Mouse (Mus musculus) thymus, postnatal 36 days (tissue): ENCODE results near the gene Atp13a5.

Experiments used
- DNase-seq, 2 experiments: peaks; one replicate each; pipeline ENCODE4 v3.0.0; 2022; ENCODE audit warnings: mixed read lengths in 2 of 2

Gene Atp13a5

DNA sequence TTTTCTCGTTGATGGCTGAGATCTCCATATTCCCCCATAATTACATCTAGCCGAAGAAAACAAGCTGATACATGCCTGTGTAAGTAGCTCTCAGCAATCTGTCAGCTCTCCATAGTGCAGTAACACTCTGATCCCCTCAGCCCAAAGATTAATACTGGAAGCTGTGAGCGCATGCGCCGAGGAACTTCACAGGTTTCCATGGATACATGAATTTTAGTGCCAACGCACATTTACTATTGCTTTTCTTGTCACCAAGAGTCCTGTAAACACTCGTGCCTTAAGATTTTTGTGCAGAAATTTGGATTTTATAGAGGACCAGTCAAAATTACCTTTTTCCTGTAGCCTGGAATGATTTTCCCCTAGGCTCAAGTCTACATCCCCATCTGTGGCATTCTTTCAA is 173.7 kb downstream of the Atp13a5 start:
- DNase-seq = no peak

DNA sequence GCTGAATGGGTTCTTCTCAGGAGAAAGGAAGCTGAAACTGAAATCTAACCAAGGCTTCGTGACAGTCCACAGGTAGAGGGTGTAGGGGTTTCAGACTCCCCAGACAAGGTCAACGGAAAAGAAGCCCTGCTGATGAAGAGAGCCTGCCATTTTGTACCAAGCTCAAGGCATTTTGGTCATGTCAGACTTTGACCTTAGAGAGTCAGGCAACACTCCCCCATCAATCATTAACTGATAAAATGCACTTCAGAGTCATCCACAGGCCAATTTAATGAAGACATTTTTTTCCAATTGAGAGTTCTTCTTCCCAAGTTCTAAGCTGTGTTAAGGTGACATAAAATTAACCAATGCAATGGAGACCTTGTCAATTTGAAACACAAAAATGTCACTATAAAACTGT is 177.4 kb downstream of the Atp13a5 start:
- DNase-seq = no peak

DNA sequence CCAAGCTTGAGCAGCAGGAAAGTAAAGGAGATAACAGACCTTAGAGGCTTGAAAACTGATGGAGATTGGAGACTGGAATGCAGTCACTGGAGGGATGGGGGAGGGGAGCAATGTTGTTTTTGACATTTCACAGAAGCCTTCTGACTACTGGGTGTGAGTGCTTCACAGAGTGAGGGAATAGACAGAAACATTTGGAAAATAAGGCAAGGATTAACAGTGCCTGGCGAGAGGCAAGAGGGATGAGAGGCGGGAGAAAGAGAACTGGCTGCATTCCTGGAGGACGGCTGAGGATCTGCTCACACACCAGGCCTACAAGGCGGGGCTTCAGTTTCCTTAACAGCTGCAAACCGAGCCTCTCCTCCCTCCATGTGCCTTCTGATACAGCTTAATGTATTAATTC is 180.1 kb downstream of the Atp13a5 start:
- DNase-seq = no peak

DNA sequence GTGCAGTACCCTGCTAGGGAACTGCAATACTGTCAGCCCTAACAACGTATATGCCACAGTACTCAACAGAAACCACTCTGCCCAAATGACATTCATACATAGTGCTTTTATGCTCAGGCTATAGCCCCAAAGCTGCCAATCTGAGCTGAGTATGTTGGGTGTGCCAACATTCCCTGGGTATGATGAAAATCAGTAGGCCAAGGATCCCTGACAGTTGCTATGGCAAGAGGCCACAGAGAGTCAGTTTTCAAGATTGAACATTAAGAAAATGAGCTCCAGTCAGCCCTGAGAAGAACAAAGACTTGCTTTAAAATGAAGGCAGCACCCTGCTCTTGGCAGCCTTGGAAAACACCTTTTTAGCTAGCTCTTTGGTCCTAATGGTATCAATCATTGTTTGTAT is 183.4 kb downstream of the Atp13a5 start:
- DNase-seq = no peak

DNA sequence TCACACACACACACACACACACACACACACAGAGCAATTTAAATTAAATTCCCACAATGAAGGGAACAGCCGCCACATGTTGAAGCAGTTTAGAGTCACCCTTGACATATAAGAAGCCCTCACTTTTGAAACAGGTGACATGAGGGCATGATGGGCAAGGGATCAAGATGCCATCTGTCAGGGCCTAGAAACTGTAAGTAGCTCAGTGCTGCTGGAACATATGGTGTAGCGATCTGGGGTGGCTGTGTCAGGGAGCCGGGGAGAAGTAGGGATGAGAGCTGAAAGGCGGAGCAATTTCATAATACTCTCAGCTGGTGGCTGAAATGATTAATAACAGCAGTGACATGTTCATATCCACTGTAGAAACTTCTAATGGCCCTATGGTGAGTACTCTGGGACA is 184.6 kb downstream of the Atp13a5 start:
- DNase-seq = no peak

DNA sequence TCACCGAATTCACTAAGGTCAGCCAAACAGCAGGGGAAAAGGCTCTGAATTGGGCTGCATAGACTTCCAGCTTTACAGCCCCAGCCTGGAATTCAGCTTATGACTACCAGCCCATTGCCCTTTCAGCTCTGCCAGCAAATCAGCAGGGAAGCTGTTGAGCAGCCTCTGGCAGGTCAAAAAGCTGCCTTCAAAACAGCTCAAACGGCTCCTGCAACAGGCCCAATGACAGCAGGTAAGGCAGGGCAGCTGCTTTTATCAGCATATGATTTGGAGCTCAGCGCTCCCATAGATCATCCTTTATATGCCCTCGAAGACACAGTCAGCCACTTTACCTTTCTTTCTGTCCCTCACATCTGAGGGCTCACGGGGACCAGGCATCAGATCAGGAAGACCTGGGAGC is 185.6 kb downstream of the Atp13a5 start:
- no peak for DNase-seq
